In genomic region chr5:139095297-139096110, GRCm38 (mm10) we compare ENCODE assay signal across 25 mouse cellular contexts. TPM values are rescaled to one million over a fixed set of nuclear protein-coding genes. Genes with fewer than 3 reads are reported as not detected.
A peak's percentile ranks its signal among the peaks of the same experiment; 100 is the strongest.
DNase-seq lines count a peak whose midpoint lies in the region; ATAC-seq and TF ChIP-seq lines count a peak whose summit lies in the region.
"Had no signal": no experiment of that assay in that cellular context is flagged by ENCODE, and none has a peak within 500 bp of the region (broad histone marks: within the 10 kb centered on the region; RNA-seq: fewer than 3 reads in every experiment).

No protein-coding gene starts in this region.

- H3K27ac ChIP-seq in kidney, postnatal 0 days = no peak overlapping the region
- 0 out of 2 replicates have a peak overlapping the region, but pooled peaks have one; percentile 22 for H3K27ac ChIP-seq in intestine, embryonic 14.5 days (ENCODE audit: low read depth)
- H3K27ac ChIP-seq: embryonic facial prominence, embryonic 12.5 days; heart, adult 2 months; heart, embryonic 13.5 days; hindbrain, embryonic 13.5 days; left cerebral cortex, adult 2 months; liver, embryonic 15.5 days had no signal

- peaks cover 10% of the 10 kb centered on the region; the same call in 1 of the 2 replicates for H3K4me1 ChIP-seq in kidney, postnatal 0 days (replicated peaks; ENCODE audit: insufficient read depth, low read length)
- H3K4me1 ChIP-seq in intestine, embryonic 14.5 days (replicated peaks; ENCODE audit: control insufficient read depth, insufficient read depth, low read length) = peaks cover 29% of the 10 kb centered on the region
- H3K4me1 ChIP-seq: liver, embryonic 15.5 days had no signal

- 43% methylated on average over 8 of the region's 8 CpGs for WGBS in kidney, postnatal 0 days
- WGBS in intestine, embryonic 14.5 days = 53% methylated on average over 8 of the region's 8 CpGs

- no peaks in the 10 kb centered on the region for H3K36me3 ChIP-seq in kidney, postnatal 0 days (ENCODE audit: insufficient read depth, low read length)
- no peaks in the 10 kb centered on the region for H3K36me3 ChIP-seq in intestine, embryonic 14.5 days (ENCODE audit: control insufficient read depth, insufficient read depth, low read length)
- H3K36me3 ChIP-seq: embryonic facial prominence, embryonic 12.5 days; heart, embryonic 13.5 days; liver, embryonic 15.5 days had no signal

- TF ChIP-seq CTCF in kidney, postnatal 0 days (IDR thresholded peaks at IDR 0.05; ENCODE audit: low read depth) = no peak

- H3K27me3 ChIP-seq in kidney, postnatal 0 days (ENCODE audit: insufficient read depth, low read length) = no peaks in the 10 kb centered on the region
- no peaks in the 10 kb centered on the region for H3K27me3 ChIP-seq in intestine, embryonic 14.5 days (replicated peaks; ENCODE audit: control insufficient read depth, insufficient read depth, low read length)
- H3K27me3 ChIP-seq: embryonic facial prominence, embryonic 12.5 days; heart, embryonic 13.5 days; hindbrain, embryonic 13.5 days; liver, embryonic 15.5 days had no signal

- H3K4me3 ChIP-seq in kidney, postnatal 0 days (replicated peaks; ENCODE audit: low read depth, low read length) = no peak overlapping the region
- H3K4me3 ChIP-seq in intestine, embryonic 14.5 days (ENCODE audit: low read depth, low read length) = no peak overlapping the region
- H3K4me3 ChIP-seq: embryonic facial prominence, embryonic 12.5 days; heart, adult 2 months; heart, embryonic 13.5 days; hindbrain, embryonic 13.5 days; left cerebral cortex, adult 2 months; liver, embryonic 15.5 days had no signal

- H3K4me2 ChIP-seq in kidney, postnatal 0 days (ENCODE audit: low read length) = no peak overlapping the region
- H3K4me2 ChIP-seq in intestine, embryonic 14.5 days (ENCODE audit: low read length) = no peak overlapping the region
- H3K4me2 ChIP-seq: embryonic facial prominence, embryonic 12.5 days; heart, embryonic 13.5 days; hindbrain, embryonic 13.5 days; liver, embryonic 15.5 days had no signal

- DNase-seq in embryo, embryonic 9.5 days (ENCODE audit: extremely low spot score) = peak; percentile 14
- no peak for DNase-seq in embryo, embryonic 10 days (ENCODE audit: low spot score)
- DNase-seq in kidney, postnatal 0 days (ENCODE audit: low spot score) = peak; percentile 29
- no peak for DNase-seq in kidney, postnatal 14 days
- DNase-seq in 3T3-L1 (ENCODE audit: low read depth, low spot score) = peak; percentile 20
- DNase-seq in intestine, embryonic 14.5 days (ENCODE audit: low spot score) = no peak
- no peak for DNase-seq in frontal cortex, postnatal 10 days (ENCODE audit: low spot score in 2 of 2)
- DNase-seq in left cerebral cortex, adult 11 months (ENCODE audit: low spot score) = no peak
- DNase-seq: adrenal gland, postnatal 10 days; cerebellum, adult 8-10 months; cerebellum, postnatal 36 days; forebrain, postnatal 0 days; gastrocnemius, postnatal 25 days; heart, adult 2 months; heart, postnatal 14 days; liver; midbrain, embryonic 14.5 days; thymus, postnatal 14 days had no signal

- H3K9me3 ChIP-seq in kidney, postnatal 0 days (replicated peaks; ENCODE audit: low read length) = no peaks in the 10 kb centered on the region
- peaks cover 7% of the 10 kb centered on the region; the same call in 1 of the 2 replicates for H3K9me3 ChIP-seq in intestine, embryonic 14.5 days (ENCODE audit: control insufficient read depth, low read length)
- H3K9me3 ChIP-seq: embryonic facial prominence, embryonic 12.5 days; liver, embryonic 15.5 days had no signal

- H3K9ac ChIP-seq in kidney, postnatal 0 days (ENCODE audit: low read depth, low read length) = no peak overlapping the region
- no peak overlapping the region for H3K9ac ChIP-seq in intestine, embryonic 14.5 days (ENCODE audit: low read length)
- H3K9ac ChIP-seq: embryonic facial prominence, embryonic 12.5 days; forebrain, postnatal 0 days; heart, embryonic 13.5 days; hindbrain, embryonic 13.5 days; liver, embryonic 15.5 days had no signal

- peak; percentile 52; the same call in 1 of the 2 replicates for ATAC-seq in kidney, postnatal 0 days (replicated peaks; ENCODE audit: low FRiP score, low read depth)
- ATAC-seq in intestine, embryonic 14.5 days (replicated peaks; ENCODE audit: low FRiP score, low TSS enrichment, low read depth) = no peak; the same call in 1 of the 2 replicates
- ATAC-seq: CD4-positive, CD25-positive, alpha-beta regulatory T cell, adult 4 months; forebrain, postnatal 0 days; inflammation-experienced regulatory T-cells, adult 6 months had no signal

RNA-seq across cellular contexts. Expression of gene Prkar1b, which starts 54.3 kb away (rescaled TPM):
- 19.3 and 21.8 TPM in 2 replicates for polyA plus RNA-seq in kidney, postnatal 0 days (2015; fragmentation: Nextera tagmentation; extraction: Ambion mirVana)
- polyA plus RNA-seq in intestine, embryonic 14.5 days (2014; fragmentation: Nextera tagmentation; extraction: Ambion mirVana) = 25.6 and 26.7 TPM in 2 replicates

RNA-seq across cellular contexts. Expression of gene Dnaaf5, which starts 54.5 kb away (rescaled TPM):
- 4.7 and 5.3 TPM in 2 replicates for polyA plus RNA-seq in kidney, postnatal 0 days (2015; fragmentation: Nextera tagmentation; extraction: Ambion mirVana)
- polyA plus RNA-seq in intestine, embryonic 14.5 days (2014; fragmentation: Nextera tagmentation; extraction: Ambion mirVana) = 7.4 and 7.9 TPM in 2 replicates

Comparison
In these comparisons a context has a peak if more than half of its experiments do, and no peak if none do; other contexts are left out.
1. DNase-seq: peak in embryo, embryonic 9.5 days (single experiment), kidney, postnatal 0 days (single experiment) and 3T3-L1 (single experiment); none in embryo, embryonic 10 days (single experiment), kidney, postnatal 14 days (single experiment), intestine, embryonic 14.5 days (single experiment), frontal cortex, postnatal 10 days (0 of 2) and left cerebral cortex, adult 11 months (single experiment).